Mouse (Mus musculus) G1E (cell line): Measurements from ENCODE around the gene Ccdc32.

Source experiments
- CTCF ChIP-seq: IDR thresholded peaks from 2 replicates; pipeline ENCODE4 v1.5.1; 2012; ENCODE audit warnings: low read depth, low read length, inconsistent platforms, mixed read lengths
- GATA1 ChIP-seq: IDR thresholded peaks from 2 replicates; pipeline ENCODE4 v1.6.1; 2012; ENCODE audit warnings: borderline replicate concordance, low read length, inconsistent platforms, mixed read lengths
- GATA2 ChIP-seq: IDR thresholded peaks from 2 replicates; pipeline ENCODE4 v1.6.1; 2012; ENCODE audit warnings: low read depth, low read length, inconsistent platforms, borderline replicate concordance
- POLR2AphosphoS5 ChIP-seq: IDR thresholded peaks from 2 replicates; pipeline ENCODE4 v1.6.1; 2012; ENCODE audit warnings: low read depth, low read length, inconsistent platforms; ENCODE audit not compliant: insufficient replicate concordance

DNA sequence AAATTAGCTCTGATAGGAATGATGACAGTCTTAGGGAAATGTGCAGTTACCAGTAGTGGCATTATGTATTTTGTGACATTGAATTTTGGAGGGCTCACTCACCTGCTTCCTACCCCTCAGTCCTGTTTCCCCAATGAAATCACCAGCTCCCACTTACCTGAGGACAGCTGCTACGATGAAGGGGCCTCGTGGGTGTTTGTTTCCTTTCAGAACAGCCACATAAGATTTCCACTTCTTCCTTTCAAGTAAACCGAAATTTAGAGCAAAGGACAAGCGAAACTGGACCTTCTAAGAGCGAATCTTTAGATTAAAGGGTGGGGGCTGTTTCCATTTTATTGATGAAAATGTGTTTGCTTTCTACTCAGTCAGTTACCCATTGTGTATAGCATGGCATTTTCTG lies 57.1 kb downstream of the Ccdc32 start:
- TF ChIP-seq CTCF (no peak), POLR2AphosphoS5 (no peak), GATA1 (no peak), GATA2 (no peak)
